Mouse (Mus musculus) hindbrain, embryonic 13.5 days (tissue): ENCODE data around the gene Cfap126. TPM values are rescaled to one million over a fixed set of nuclear protein-coding genes. Genes with fewer than 3 reads are reported as not detected.

Source experiments
- ATAC-seq: fragments of 200-750 bp; cut with Nextera tagmentation; 2 replicates; pipeline ENCODE4 v1.8.0; 2017; ENCODE audit warnings: moderate TSS enrichment; ENCODE audit not compliant: low FRiP score
- H3K27ac ChIP-seq: fragments of 300-500 bp; sonication (generic); 2 replicates; pipeline ENCODE4 v1.5.1; 2015; ENCODE audit warnings: inconsistent platforms, mild to moderate bottlenecking, moderate library complexity
- H3K27me3 ChIP-seq: fragments of 300-500 bp; sonication (generic); 2 replicates; pipeline ENCODE4 v1.6.1; 2015; ENCODE audit warnings: mild to moderate bottlenecking, inconsistent platforms
- H3K36me3 ChIP-seq: fragments of 300-500 bp; sonication (generic); 2 replicates; pipeline ENCODE4 v1.6.1; 2015; ENCODE audit warnings: mild to moderate bottlenecking, inconsistent platforms
- H3K4me1 ChIP-seq: fragments of 300-500 bp; sonication (generic); replicated peaks from 2 replicates; pipeline ENCODE4 v1.6.1; 2015; ENCODE audit warnings: inconsistent platforms
- H3K4me2 ChIP-seq: fragments of 300-500 bp; sonication (generic); 2 replicates; pipeline ENCODE4 v1.6.1; 2015; ENCODE audit warnings: inconsistent platforms, mild to moderate bottlenecking, moderate library complexity
- H3K4me3 ChIP-seq: fragments of 300-500 bp; sonication (generic); 2 replicates; pipeline ENCODE4 v1.5.1; 2015; ENCODE audit warnings: mild to moderate bottlenecking, inconsistent platforms
- H3K9ac ChIP-seq: fragments of 300-500 bp; sonication (generic); 2 replicates; pipeline ENCODE4 v1.6.1; 2015; ENCODE audit warnings: mild to moderate bottlenecking, inconsistent platforms
- H3K9me3 ChIP-seq: fragments of 300-500 bp; sonication (generic); 2 replicates; pipeline ENCODE4 v1.6.1; 2016; ENCODE audit warnings: inconsistent platforms
- WGBS: fragments of 180-500 bp; shearing (Covaris S2); methylation state at CpG from one replicate; pipeline ENCODE4 v1.1.7; 2015; 5-methylcytosine and 5-hydroxymethylcytosine counted together
- microRNA-seq: library from miRNA; unstranded; fragments of <30 nt; microRNA quantifications from one replicate; pipeline ENCODE4, GENCODE M21; 2016
- polyA plus RNA-seq: library from polyadenylated mRNA; unstranded; fragments of >200 nt; fragmentation: Nextera tagmentation; extraction: Ambion mirVana; gene quantifications from 2 replicates; pipeline ENCODE4 v1.2.1, GENCODE M21; 2015

Gene Cfap126
- polyA plus RNA-seq, 1 experiment from 2014 or later: 18.4 TPM

DNA sequence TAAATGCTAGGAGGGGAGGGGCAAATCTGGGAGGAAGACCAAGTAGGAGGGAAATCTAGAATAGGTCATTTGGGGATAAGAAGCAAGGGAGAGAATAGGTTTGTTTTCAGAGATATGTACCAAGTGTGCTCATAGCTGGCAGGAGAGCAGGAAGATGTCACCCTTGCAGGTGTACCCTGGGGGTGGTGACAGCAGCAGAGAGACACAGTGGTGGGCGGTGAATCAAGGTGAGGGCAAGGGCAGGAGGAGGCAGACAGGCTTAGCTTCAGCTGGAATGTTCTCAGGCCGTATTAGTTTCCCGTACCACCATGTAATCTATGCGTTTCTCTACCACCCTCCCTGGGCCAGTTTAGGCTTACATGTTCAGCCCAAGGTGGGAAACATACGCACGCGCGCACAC is 59.1 kb downstream of the Cfap126 start:
- Histone ChIP-seq H3K36me3 (no peaks in the 10 kb centered on the region), H3K9ac (no peak overlapping the region), H3K27ac (no peak overlapping the region), H3K4me3 (no peak overlapping the region), H3K4me1 (no peaks in the 10 kb centered on the region), H3K9me3 (no peaks in the 10 kb centered on the region), H3K27me3 (no peaks in the 10 kb centered on the region), H3K4me2 (no peak overlapping the region)
- WGBS: 96% methylated on average over 8 of the region's 8 CpGs
- ATAC-seq: no peak

Small RNAs within 50 kb of the gene (microRNA-seq; reads per million reads assigned to microRNA genes)
- not detected for gene Gm27552
- gene Gm27844: not detected
- 4.2 reads per million, percentile 13 among the genes with 10 or more reads in this experiment for gene Mir6546

Other genes with a start within 250 kb of the Cfap126 start
- gene Atf6, start 246.1 kb upstream of the Cfap126 start, polyA plus RNA-seq: 7.5 and 8.2 TPM in 2 replicates
- gene Gm26620, start 228.9 kb upstream of the Cfap126 start, polyA plus RNA-seq: 0.66 and 0.88 TPM in 2 replicates
- 40.7 and 46.1 TPM in 2 replicates for gene Dusp12, start 228.4 kb upstream of the Cfap126 start, polyA plus RNA-seq
- gene Fcrlb, start 201.0 kb upstream of the Cfap126 start, polyA plus RNA-seq: 0.35 and 0.43 TPM in 2 replicates
- gene Fcrla, start 186.3 kb upstream of the Cfap126 start, polyA plus RNA-seq: not detected in 2 replicates
- 0.32 and 0.61 TPM in 2 replicates for gene Fcgr2b, start 137.4 kb upstream of the Cfap126 start, polyA plus RNA-seq
- gene Fcgr4, start 95.0 kb upstream of the Cfap126 start, polyA plus RNA-seq: 0.31 TPM in 2 replicates
- 8.1 and 10.0 TPM in 2 replicates for gene Fcgr3, start 49.0 kb upstream of the Cfap126 start, polyA plus RNA-seq
- 256 and 259 TPM in 2 replicates for gene Sdhc, start 36.7 kb downstream of the Cfap126 start, polyA plus RNA-seq
- 4.9 and 7.9 TPM in 2 replicates for gene Mpz, start 36.8 kb downstream of the Cfap126 start, polyA plus RNA-seq
- gene Pcp4l1, start 82.3 kb downstream of the Cfap126 start, polyA plus RNA-seq: 25.1 and 44.1 TPM in 2 replicates
- gene Nr1i3, start 100.1 kb downstream of the Cfap126 start, polyA plus RNA-seq: 0.32 and 0.48 TPM in 2 replicates
- gene Tomm40l, start 108.6 kb downstream of the Cfap126 start, polyA plus RNA-seq: 35.4 and 42.4 TPM in 2 replicates
- 4.4 and 6.0 TPM in 2 replicates for gene Apoa2, start 111.1 kb downstream of the Cfap126 start, polyA plus RNA-seq
- gene Fcer1g, start 120.4 kb downstream of the Cfap126 start, polyA plus RNA-seq: 29.4 and 33.8 TPM in 2 replicates
- gene Adamts4, start 136.5 kb downstream of the Cfap126 start, polyA plus RNA-seq: 4.9 and 5.0 TPM in 2 replicates
- 222 and 228 TPM in 2 replicates for gene Ndufs2, start 137.5 kb downstream of the Cfap126 start, polyA plus RNA-seq
- 105 and 110 TPM in 2 replicates for gene B4galt3, start 156.4 kb downstream of the Cfap126 start, polyA plus RNA-seq
- gene Ppox, start 167.3 kb downstream of the Cfap126 start, polyA plus RNA-seq: 45.0 and 51.1 TPM in 2 replicates
- gene Usp21, start 174.1 kb downstream of the Cfap126 start, polyA plus RNA-seq: 106 and 107 TPM in 2 replicates
- 125 and 128 TPM in 2 replicates for gene Ufc1, start 181.1 kb downstream of the Cfap126 start, polyA plus RNA-seq
- 51.6 and 52.3 TPM in 2 replicates for gene Dedd, start 215.2 kb downstream of the Cfap126 start, polyA plus RNA-seq
- gene Nit1, start 231.7 kb downstream of the Cfap126 start, polyA plus RNA-seq: 54.8 and 59.7 TPM in 2 replicates
- 164 and 169 TPM in 2 replicates for gene Pfdn2, start 231.8 kb downstream of the Cfap126 start, polyA plus RNA-seq
- gene Klhdc9, start 246.9 kb downstream of the Cfap126 start, polyA plus RNA-seq: 2.8 and 3.3 TPM in 2 replicates